Mouse (Mus musculus) frontal cortex, postnatal 14 days (tissue): ENCODE results near the gene Loxl4.

Experiments
- DNase-seq, 2 experiments: peaks; one replicate each; pipeline ENCODE4 v3.0.0; 2022; ENCODE audit warnings: low spot score in 2 of 2

The Loxl4 gene

DNA sequence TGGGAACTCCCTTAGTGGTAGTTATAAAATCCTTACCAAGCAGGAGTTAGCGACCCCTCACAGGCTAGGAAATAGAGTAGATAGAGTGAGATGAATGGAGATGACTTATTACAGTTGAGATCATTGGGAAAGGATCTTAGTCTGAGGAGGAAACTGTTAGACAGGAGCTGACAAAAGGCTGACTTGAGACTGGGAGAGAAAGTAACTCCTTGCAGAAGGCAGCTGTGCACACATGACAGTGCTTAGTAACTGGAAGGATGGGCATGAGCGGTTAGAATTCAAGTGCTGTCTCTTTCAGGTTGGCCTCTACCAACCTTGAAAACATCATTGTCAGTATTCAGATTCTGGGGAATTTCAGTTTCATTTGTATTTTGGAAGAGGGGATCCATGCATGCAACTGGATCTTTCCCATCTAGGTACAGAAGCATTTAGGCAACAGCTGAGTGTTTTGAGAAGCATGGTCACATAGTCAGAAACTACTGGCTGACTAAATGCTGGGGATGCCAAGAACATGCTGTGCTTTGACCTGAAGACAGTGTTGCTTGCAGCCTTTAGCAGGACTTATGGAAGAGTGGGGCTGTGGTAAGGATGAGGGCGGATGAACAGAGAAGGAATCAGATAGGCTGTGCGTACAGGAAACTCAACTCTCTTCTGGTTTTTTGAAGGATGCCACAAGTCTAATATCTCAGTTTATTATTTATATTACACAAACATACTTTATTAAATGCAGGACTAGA is 46.2 kb downstream of the Loxl4 start:
- no peak for DNase-seq

DNA sequence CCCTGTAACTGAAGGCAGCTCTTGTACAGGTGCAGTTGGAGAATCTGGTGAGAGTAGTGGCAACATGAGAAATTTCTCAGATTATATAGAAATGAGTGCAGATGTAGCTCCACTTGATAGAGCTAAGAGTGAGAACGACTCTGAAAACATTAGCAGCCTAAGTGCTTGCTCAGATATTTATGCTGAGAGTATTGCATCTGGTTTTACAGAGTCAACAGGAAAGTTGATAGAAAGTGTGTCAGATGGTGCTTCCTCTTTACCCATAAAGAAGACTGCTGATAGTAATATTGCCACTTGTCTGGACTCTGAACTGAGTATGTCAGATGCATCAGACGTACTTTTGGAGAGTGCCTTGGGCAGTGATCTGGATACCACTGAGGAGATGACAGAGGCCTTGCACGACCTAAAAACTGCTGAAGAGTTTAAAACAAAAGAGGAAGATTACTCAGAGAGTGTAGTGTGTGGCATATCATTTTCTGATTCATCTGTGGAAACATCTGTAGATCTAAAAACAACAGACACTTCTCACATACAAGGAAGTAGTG is 48.8 kb downstream of the Loxl4 start:
- DNase-seq = no peak

DNA sequence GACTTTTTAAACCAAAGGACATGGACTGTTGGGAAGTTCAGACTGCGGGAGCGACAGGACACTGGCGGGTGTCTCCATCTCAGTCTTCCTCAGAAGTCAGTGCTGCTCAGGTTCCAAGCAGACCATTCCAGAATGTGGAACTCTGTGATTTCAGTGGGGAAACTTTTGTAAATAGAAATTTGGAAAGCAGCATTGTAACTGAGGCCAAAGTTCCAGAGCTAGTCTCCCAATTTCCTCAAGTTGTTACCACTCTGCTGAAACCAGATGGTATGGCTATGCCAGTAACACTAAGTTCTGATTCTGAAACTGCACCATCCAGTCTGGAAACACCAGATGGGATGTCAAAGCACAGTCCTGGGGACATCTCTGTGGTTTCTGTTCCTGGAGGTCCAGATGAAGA is 49.6 kb downstream of the Loxl4 start:
- no peak for DNase-seq

DNA sequence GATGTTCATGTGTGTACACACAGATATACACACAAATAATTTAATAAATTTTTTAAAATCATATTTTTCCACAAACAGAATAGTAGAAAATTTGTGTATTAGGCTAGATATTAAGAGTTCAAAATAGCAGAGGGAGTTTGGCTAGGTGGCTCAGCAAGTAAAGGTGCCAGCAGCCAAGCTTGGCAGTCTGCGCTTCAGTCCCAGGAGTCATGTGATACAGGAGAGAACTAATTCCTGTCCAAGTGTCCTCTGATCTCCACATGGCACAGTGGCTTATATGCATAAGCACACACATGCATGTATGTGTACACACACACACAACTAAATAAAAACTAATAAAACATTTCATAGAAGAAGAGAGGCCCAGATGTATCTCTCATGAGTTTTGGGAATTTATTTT is 50.6 kb downstream of the Loxl4 start:
- DNase-seq = no peak

DNA sequence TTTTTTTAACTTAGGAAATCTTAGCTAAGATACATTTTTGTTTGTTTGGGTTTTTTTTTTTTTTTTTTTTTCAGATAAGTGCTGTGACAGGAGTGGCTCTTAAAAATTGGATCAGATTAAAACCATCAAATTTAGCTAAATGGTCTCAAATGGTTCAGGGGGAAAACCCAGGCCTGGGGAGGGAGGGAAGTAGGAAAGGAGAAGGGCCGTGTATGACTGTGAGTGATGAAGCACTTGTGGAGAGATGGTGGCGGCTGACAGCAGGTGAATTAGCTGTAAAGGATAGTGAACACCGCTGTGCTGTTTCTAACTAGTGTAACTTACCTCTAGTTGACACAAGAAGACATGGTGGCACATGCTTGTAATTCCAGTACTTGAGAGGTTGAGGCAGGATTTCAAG is 53.9 kb downstream of the Loxl4 start:
- no peak for DNase-seq
